Mouse (Mus musculus): ENCODE measurements around the gene Fads2. TPM values are rescaled to one million over a fixed set of nuclear protein-coding genes. Genes with fewer than 3 reads are reported as not detected.

Fads2 gene
- polyA plus RNA-seq, 1 experiment from 2014 or later = 102 TPM

- peaks cover 28% of the 10 kb centered on the region for H3K4me1 ChIP-seq (ENCODE audit: control insufficient read depth, low read depth, low read length)
- no peak overlapping the region for H3K27ac ChIP-seq (ENCODE audit: low read length)
- no peak overlapping the region for H3K9ac ChIP-seq (ENCODE audit: low read depth, low read length)
- peaks cover 2% of the 10 kb centered on the region; the same call in 1 of the 2 replicates for H3K27me3 ChIP-seq (ENCODE audit: control insufficient read depth, insufficient read depth, low read depth, low read length)
- H3K9me3 ChIP-seq (replicated peaks; ENCODE audit: control insufficient read depth, low read length) = no peaks in the 10 kb centered on the region
- H3K4me2 ChIP-seq (ENCODE audit: low read depth, low read length) = no peak overlapping the region
- H3K36me3 ChIP-seq (ENCODE audit: control insufficient read depth, insufficient read depth) = peaks cover 39% of the 10 kb centered on the region
- no peak overlapping the region for H3K4me3 ChIP-seq (ENCODE audit: low read depth, low read length)
- 68% methylated on average over 2 of the region's 2 CpGs for WGBS (ENCODE audit: insufficient replicate concordance)
- no peak for ATAC-seq (ENCODE audit: low read depth)
Observed at GRCm38 (mm10) chr19:10037534-10037933, 64.0 kb downstream of the Fads2 start.

GRCm38 (mm10) chr19:10034785-10035447, 66.6 kb downstream of the Fads2 start:
- 68% methylated on average over 8 of the region's 8 CpGs for WGBS (ENCODE audit: insufficient replicate concordance)
- Histone ChIP-seq H3K4me2 (ENCODE audit: low read depth, low read length) (no peak overlapping the region), H3K27ac (ENCODE audit: low read length) (no peak overlapping the region)

GRCm38 (mm10) chr19:10034356-10034755, 67.2 kb downstream of the Fads2 start:
- H3K36me3 ChIP-seq (ENCODE audit: control insufficient read depth, insufficient read depth) = peaks cover 67% of the 10 kb centered on the region
- WGBS (ENCODE audit: insufficient replicate concordance) = 79% methylated on average over 5 of the region's 5 CpGs
- no peaks in the 10 kb centered on the region for H3K9me3 ChIP-seq (replicated peaks; ENCODE audit: control insufficient read depth, low read length)
- ATAC-seq (ENCODE audit: low read depth) = no peak
- no peak overlapping the region for H3K27ac ChIP-seq (ENCODE audit: low read length)
- no peaks in the 10 kb centered on the region for H3K27me3 ChIP-seq (ENCODE audit: control insufficient read depth, insufficient read depth, low read depth, low read length)
- no peak overlapping the region for H3K4me2 ChIP-seq (ENCODE audit: low read depth, low read length)
- peaks cover 10% of the 10 kb centered on the region for H3K4me1 ChIP-seq (ENCODE audit: control insufficient read depth, low read depth, low read length)
- no peak overlapping the region for H3K9ac ChIP-seq (ENCODE audit: low read depth, low read length)
- H3K4me3 ChIP-seq (ENCODE audit: low read depth, low read length) = no peak overlapping the region

More at GRCm38 (mm10) chr19:10034785-10035447, 66.6 kb downstream of the Fads2 start:
- peak; percentile 47; the same call in 1 of the 2 replicates for ATAC-seq (ENCODE audit: low read depth)
- Histone ChIP-seq H3K9ac (ENCODE audit: low read depth, low read length) (no peak overlapping the region), H3K4me1 (ENCODE audit: control insufficient read depth, low read depth, low read length) (peaks cover 10% of the 10 kb centered on the region), H3K36me3 (ENCODE audit: control insufficient read depth, insufficient read depth) (peaks cover 62% of the 10 kb centered on the region), H3K27me3 (ENCODE audit: control insufficient read depth, insufficient read depth, low read depth, low read length) (no peaks in the 10 kb centered on the region), H3K4me3 (ENCODE audit: low read depth, low read length) (no peak overlapping the region), H3K9me3 (replicated peaks; ENCODE audit: control insufficient read depth, low read length) (no peaks in the 10 kb centered on the region)

GRCm38 (mm10) chr19:10033211-10033973, 68.2 kb downstream of the Fads2 start:
- ATAC-seq (ENCODE audit: low read depth) = peak; percentile 44
- peaks cover 76% of the 10 kb centered on the region for H3K36me3 ChIP-seq (ENCODE audit: control insufficient read depth, insufficient read depth)

GRCm38 (mm10) chr19:10029746-10030145, 71.8 kb downstream of the Fads2 start:
- H3K27ac ChIP-seq (ENCODE audit: low read length) = no peak overlapping the region
- H3K9ac ChIP-seq (ENCODE audit: low read depth, low read length) = no peak overlapping the region
- WGBS (ENCODE audit: insufficient replicate concordance) = 90% methylated on average over 2 of the region's 2 CpGs
- H3K4me3 ChIP-seq (ENCODE audit: low read depth, low read length) = no peak overlapping the region
- no peaks in the 10 kb centered on the region for H3K27me3 ChIP-seq (ENCODE audit: control insufficient read depth, insufficient read depth, low read depth, low read length)
- no peaks in the 10 kb centered on the region for H3K9me3 ChIP-seq (replicated peaks; ENCODE audit: control insufficient read depth, low read length)
- H3K4me1 ChIP-seq (ENCODE audit: control insufficient read depth, low read depth, low read length) = peaks cover 9% of the 10 kb centered on the region
- H3K4me2 ChIP-seq (ENCODE audit: low read depth, low read length) = no peak overlapping the region
- peaks cover 83% of the 10 kb centered on the region for H3K36me3 ChIP-seq (ENCODE audit: control insufficient read depth, insufficient read depth)
- ATAC-seq (ENCODE audit: low read depth) = no peak

More at GRCm38 (mm10) chr19:10033211-10033973, 68.2 kb downstream of the Fads2 start:
- H3K4me1 ChIP-seq (ENCODE audit: control insufficient read depth, low read depth, low read length) = peaks cover 5% of the 10 kb centered on the region
- no peaks in the 10 kb centered on the region for H3K27me3 ChIP-seq (ENCODE audit: control insufficient read depth, insufficient read depth, low read depth, low read length)
- no peak overlapping the region for H3K27ac ChIP-seq (ENCODE audit: low read length)
- no peak overlapping the region for H3K4me3 ChIP-seq (ENCODE audit: low read depth, low read length)
- no peak overlapping the region for H3K4me2 ChIP-seq (ENCODE audit: low read depth, low read length)
- H3K9me3 ChIP-seq (replicated peaks; ENCODE audit: control insufficient read depth, low read length) = no peaks in the 10 kb centered on the region
- H3K9ac ChIP-seq (ENCODE audit: low read depth, low read length) = no peak overlapping the region
- 46% methylated on average over 8 of the region's 8 CpGs for WGBS (ENCODE audit: insufficient replicate concordance)

GRCm38 (mm10) chr19:10025169-10025875, 76.2 kb downstream of the Fads2 start:
- no peaks in the 10 kb centered on the region for H3K9me3 ChIP-seq (replicated peaks; ENCODE audit: control insufficient read depth, low read length)
- no peak overlapping the region for H3K9ac ChIP-seq (ENCODE audit: low read depth, low read length)
- H3K27me3 ChIP-seq (ENCODE audit: control insufficient read depth, insufficient read depth, low read depth, low read length) = no peaks in the 10 kb centered on the region
- H3K27ac ChIP-seq (ENCODE audit: low read length) = peak overlapping the region; percentile 6; the same call in 1 of the 2 replicates
- peaks cover 44% of the 10 kb centered on the region for H3K4me1 ChIP-seq (ENCODE audit: control insufficient read depth, low read depth, low read length)
- peak; percentile 44 for ATAC-seq (ENCODE audit: low read depth)
- H3K4me3 ChIP-seq (ENCODE audit: low read depth, low read length) = no peak overlapping the region
- peaks cover 66% of the 10 kb centered on the region for H3K36me3 ChIP-seq (ENCODE audit: control insufficient read depth, insufficient read depth)
- H3K4me2 ChIP-seq (ENCODE audit: low read depth, low read length) = no peak overlapping the region
- 18% methylated on average over 8 of the region's 8 CpGs for WGBS (ENCODE audit: insufficient replicate concordance)

GRCm38 (mm10) chr19:10023304-10023758, 78.2 kb downstream of the Fads2 start:
- H3K27me3 ChIP-seq (ENCODE audit: control insufficient read depth, insufficient read depth, low read depth, low read length) = no peaks in the 10 kb centered on the region
- H3K4me2 ChIP-seq (ENCODE audit: low read depth, low read length) = no peak overlapping the region
- H3K27ac ChIP-seq (ENCODE audit: low read length) = peak overlapping the region; percentile 48
- no peaks in the 10 kb centered on the region for H3K9me3 ChIP-seq (replicated peaks; ENCODE audit: control insufficient read depth, low read length)
- H3K9ac ChIP-seq (ENCODE audit: low read depth, low read length) = no peak overlapping the region; the same call in 1 of the 2 replicates
- peaks cover 63% of the 10 kb centered on the region for H3K4me1 ChIP-seq (ENCODE audit: control insufficient read depth, low read depth, low read length)
- ATAC-seq (ENCODE audit: low read depth) = 0 out of 2 replicates have a peak, but pooled peaks have one; percentile 25
- 36% methylated on average over 9 of the region's 9 CpGs for WGBS (ENCODE audit: insufficient replicate concordance)
- no peak overlapping the region for H3K4me3 ChIP-seq (ENCODE audit: low read depth, low read length)
- peaks cover 65% of the 10 kb centered on the region for H3K36me3 ChIP-seq (ENCODE audit: control insufficient read depth, insufficient read depth)

- 71% methylated on average over 5 of the region's 5 CpGs for WGBS (ENCODE audit: insufficient replicate concordance)
- Histone ChIP-seq H3K4me3 (ENCODE audit: low read depth, low read length) (no peak overlapping the region), H3K4me1 (ENCODE audit: control insufficient read depth, low read depth, low read length) (peaks cover 66% of the 10 kb centered on the region), H3K27ac (ENCODE audit: low read length) (peak overlapping the region; percentile 48; the same call in 1 of the 2 replicates), H3K9ac (ENCODE audit: low read depth, low read length) (peak overlapping the region; percentile 1; the same call in 1 of the 2 replicates), H3K36me3 (ENCODE audit: control insufficient read depth, insufficient read depth) (peaks cover 60% of the 10 kb centered on the region), H3K9me3 (replicated peaks; ENCODE audit: control insufficient read depth, low read length) (no peaks in the 10 kb centered on the region), H3K4me2 (ENCODE audit: low read depth, low read length) (no peak overlapping the region), H3K27me3 (ENCODE audit: control insufficient read depth, insufficient read depth, low read depth, low read length) (no peaks in the 10 kb centered on the region)
- no peak for ATAC-seq (ENCODE audit: low read depth)
Observed at GRCm38 (mm10) chr19:10022414-10023303, 78.9 kb downstream of the Fads2 start.
